In the genomic region with DNA sequence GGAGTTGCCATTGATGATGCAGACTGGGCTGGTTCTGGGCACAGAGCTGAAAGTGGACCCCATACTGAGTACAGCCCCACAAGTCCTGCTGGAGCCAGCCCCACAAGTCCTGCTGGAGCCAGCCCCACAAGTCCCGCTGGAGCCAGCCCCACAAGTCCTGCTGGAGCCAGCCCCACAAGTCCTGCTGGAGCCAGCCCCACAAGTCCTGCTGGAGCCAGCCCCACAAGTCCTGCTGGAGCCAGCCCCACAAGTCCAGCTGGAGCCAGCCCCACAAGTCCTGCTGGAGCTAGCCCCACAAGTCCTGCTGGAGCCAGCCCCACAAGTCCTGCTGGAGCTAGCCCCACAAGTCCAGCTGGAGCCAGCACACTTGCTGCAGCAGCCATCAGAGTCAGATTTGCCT, we compare ENCODE assay signal across 17 mouse cellular contexts. TPM values are rescaled to one million over a fixed set of nuclear protein-coding genes. Genes with fewer than 3 reads are reported as not detected.
A peak's percentile ranks its signal among the peaks of the same experiment; 100 is the strongest.
DNase-seq lines count a peak whose midpoint lies in the region; TF ChIP-seq lines count a peak whose summit lies in the region.
"Not testable (repeated sequence)": the region's sequence is repeated elsewhere in the genome, so short reads cannot be mapped to it uniquely, and the experiment has no call there.
"Had no signal": no experiment of that assay in that cellular context is flagged by ENCODE, and none has a peak within 500 bp of the region (broad histone marks: within the 10 kb centered on the region; RNA-seq: fewer than 3 reads in every experiment).

No protein-coding gene starts in this region.

- H3K79me2 ChIP-seq in heart, adult 2 months (replicated peaks; ENCODE audit: control insufficient read depth, insufficient read depth, low read length) = not testable (repeated sequence)

- 10% methylated on average over 1 of the region's 1 CpGs for WGBS in cerebellum, adult 2 months
- 67% methylated on average over 1 of the region's 1 CpGs for WGBS in heart, adult 2 months

- not testable (repeated sequence) for H3K4me3 ChIP-seq in cerebellum, adult 2 months (replicated peaks; ENCODE audit: insufficient read depth, low read depth, low read length); heart, adult 2 months; layer of hippocampus, adult 2 months

- H3K27me3 ChIP-seq in cerebellum, adult 2 months (ENCODE audit: control insufficient read depth, insufficient read depth, low read length); heart, adult 2 months (ENCODE audit: control insufficient read depth, insufficient read depth, low read length): not testable (repeated sequence)

- H3K4me1 ChIP-seq in cerebellum, adult 2 months (ENCODE audit: control insufficient read depth, insufficient read depth, low read length) = peaks cover 16% of the 10 kb centered on the region
- H3K4me1 ChIP-seq in heart, adult 2 months (ENCODE audit: control insufficient read depth, insufficient read depth, low read length) = not testable (repeated sequence)

- intact Hi-C loops in heart, adult 2 months (cut with DNase I); heart, postnatal 14 days (cut with DNase I): not testable (repeated sequence)

- H3K9ac ChIP-seq in heart, adult 2 months (ENCODE audit: low read depth, low read length) = not testable (repeated sequence)

- TF ChIP-seq POLR2A in cerebellum, adult 2 months (IDR thresholded peaks at IDR 0.05; ENCODE audit: borderline replicate concordance, insufficient read depth, low read length); heart, adult 2 months (IDR thresholded peaks at IDR 0.05; ENCODE audit: insufficient read depth, low read depth, low read length): not testable (repeated sequence)

- not testable (repeated sequence) for TF ChIP-seq CTCF in cerebellum, adult 2 months (IDR thresholded peaks at IDR 0.05; ENCODE audit: borderline replicate concordance, insufficient read depth, low read depth, low read length); heart, adult 2 months (IDR thresholded peaks at IDR 0.05); layer of hippocampus, adult 2 months (conservative IDR thresholded peaks at IDR 0.05)

- peak overlapping the region; percentile 73 for H3K27ac ChIP-seq in cerebellum, adult 2 months (ENCODE audit: insufficient read depth, low read length)
- H3K27ac ChIP-seq in heart, adult 2 months = not testable (repeated sequence)
- H3K27ac ChIP-seq in layer of hippocampus, adult 2 months = peak overlapping the region; percentile 39; the same call in 1 of the 2 replicates

- DNase-seq in cerebellum, adult 2 months = peak; percentile 50 to 54
- peak; percentile 25 for DNase-seq in gastrocnemius, adult 18-20 months (ENCODE audit: low spot score)
- DNase-seq in gastrocnemius, postnatal 25 days = peak; percentile 63
- DNase-seq in heart, adult 2 months = peak; percentile 56 to 68
- peak; percentile 46 to 55 for DNase-seq in heart, postnatal 14 days
- not testable (repeated sequence) for DNase-seq in layer of hippocampus, adult 2 months (ENCODE audit: low spot score in 2 of 2)
- DNase-seq in skeletal muscle tissue, adult 2 months (ENCODE audit: low read depth, low spot score) = peak; percentile 49

- TF ChIP-seq EP300 in heart, adult 2 months (IDR thresholded peaks at IDR 0.05; ENCODE audit: insufficient read depth, low read depth, low read length) = not testable (repeated sequence)

- H3K36me3 ChIP-seq in heart, adult 2 months (ENCODE audit: control insufficient read depth, insufficient read depth, low read length) = not testable (repeated sequence)

RNA-seq across cellular contexts. Expression of gene Il23a, which starts 8.0 kb away (rescaled TPM):
- 1.2 and 1.8 TPM in 2 replicates for polyA plus RNA-seq in cerebellum, adult 2 months (2012; rRNA removed)
- total RNA-seq in gastrocnemius, adult 18-20 months (2021) = not detected
- total RNA-seq in gastrocnemius, postnatal 25 days (2021) = not detected
- under 1 TPM in 1 of 2 experiments, not detected in 1; 0.16 TPM for total RNA-seq in heart, adult 2 months (2021)
- 0.12 TPM in 1 of 2 replicates, not detected in the other for polyA plus RNA-seq in heart, adult 2 months (2012; rRNA removed)
- under 1 TPM; 0.22 to 0.26 TPM for total RNA-seq in heart, postnatal 14 days (2021)
- under 1 TPM in 1 of 2 experiments, not detected in 1; 0.27 TPM for total RNA-seq in layer of hippocampus, adult 2 months (2021)
- total RNA-seq: adrenal gland, postnatal 4 days had no signal
- polyA plus RNA-seq: embryonic facial prominence, embryonic 11.5 days; erythroblast, embryonic 14.5 days; forebrain, embryonic 11.5 days; forebrain, embryonic 15.5 days had no signal

RNA-seq across cellular contexts. Expression of gene Pan2, which starts 12.5 kb away (rescaled TPM):
- polyA plus RNA-seq in cerebellum, adult 2 months (2012; rRNA removed) = 42.6 and 48.5 TPM in 2 replicates
- total RNA-seq in gastrocnemius, adult 18-20 months (2021) = 1 to 10 TPM; 3.3 to 3.7 TPM
- total RNA-seq in gastrocnemius, postnatal 25 days (2021) = 1 to 10 TPM; 5.1 to 5.4 TPM
- 1 to 10 TPM; 6.5 to 6.9 TPM for total RNA-seq in heart, adult 2 months (2021)
- polyA plus RNA-seq in heart, adult 2 months (2012; rRNA removed) = 15.2 and 19.8 TPM in 2 replicates
- 10 to 100 TPM; 13.2 to 13.7 TPM for total RNA-seq in heart, postnatal 14 days (2021)
- 10 to 100 TPM; 14.7 to 16.4 TPM for total RNA-seq in layer of hippocampus, adult 2 months (2021)

RNA-seq across cellular contexts. Expression of gene Stat2, which starts 20.2 kb away (rescaled TPM):
- polyA plus RNA-seq in cerebellum, adult 2 months (2012; rRNA removed) = 94.4 and 110 TPM in 2 replicates
- 1 to 10 TPM; 2.7 to 5.2 TPM for total RNA-seq in gastrocnemius, adult 18-20 months (2021)
- total RNA-seq in gastrocnemius, postnatal 25 days (2021) = 1 to 10 TPM; 4.6 to 4.7 TPM
- total RNA-seq in heart, adult 2 months (2021) = 10 to 100 TPM in 1 of 2 experiments, 1 to 10 TPM in 1; 7.3 to 12.2 TPM
- 11.0 and 17.5 TPM in 2 replicates for polyA plus RNA-seq in heart, adult 2 months (2012; rRNA removed)
- total RNA-seq in heart, postnatal 14 days (2021) = 10 to 100 TPM; 10.5 to 11.2 TPM
- total RNA-seq in layer of hippocampus, adult 2 months (2021) = 10 to 100 TPM; 34.4 to 34.7 TPM

RNA-seq across cellular contexts. Expression of gene Apof, which starts 22.1 kb away (rescaled TPM):
- not detected in 2 replicates for polyA plus RNA-seq in cerebellum, adult 2 months (2012; rRNA removed)
- total RNA-seq in gastrocnemius, adult 18-20 months (2021) = under 1 TPM in 1 of 2 experiments, not detected in 1; 0.28 TPM
- total RNA-seq in gastrocnemius, postnatal 25 days (2021) = not detected
- total RNA-seq in heart, adult 2 months (2021) = not detected
- 0.18 TPM in 1 of 2 replicates, not detected in the other for polyA plus RNA-seq in heart, adult 2 months (2012; rRNA removed)
- not detected for total RNA-seq in heart, postnatal 14 days (2021)
- total RNA-seq in layer of hippocampus, adult 2 months (2021) = not detected
- total RNA-seq: common myeloid progenitor, adult 5-6 weeks had no signal
- polyA plus RNA-seq: brain, embryonic 14.5 days; embryonic facial prominence, embryonic 11.5 days; embryonic facial prominence, embryonic 15.5 days; erythroblast, embryonic 14.5 days; forebrain, embryonic 11.5 days; forebrain, embryonic 15.5 days; G1E; hindbrain, embryonic 11.5 days had no signal

RNA-seq across cellular contexts. Expression of gene Cnpy2, which starts 31.7 kb away (rescaled TPM):
- polyA plus RNA-seq in cerebellum, adult 2 months (2012; rRNA removed) = 65.3 and 65.4 TPM in 2 replicates
- total RNA-seq in gastrocnemius, adult 18-20 months (2021) = 10 to 100 TPM; 46.4 to 48.3 TPM
- 10 to 100 TPM; 45.5 to 47.9 TPM for total RNA-seq in gastrocnemius, postnatal 25 days (2021)
- 10 to 100 TPM; 58.9 to 65.3 TPM for total RNA-seq in heart, adult 2 months (2021)
- polyA plus RNA-seq in heart, adult 2 months (2012; rRNA removed) = 27.8 and 48.0 TPM in 2 replicates
- 10 to 100 TPM; 58.1 to 66.7 TPM for total RNA-seq in heart, postnatal 14 days (2021)
- total RNA-seq in layer of hippocampus, adult 2 months (2021) = 10 to 100 TPM; 78.8 to 83.0 TPM
